Mouse (Mus musculus) heart, adult 2 months (tissue): ENCODE results near the gene AW549877.
A peak's percentile ranks its signal among the peaks of the same experiment; 100 is the strongest.

Source experiments
- CTCF ChIP-seq: fragments of 200-600 bp; IDR thresholded peaks from 2 replicates; pipeline ENCODE4 v1.8.1; 2022; ENCODE audit warnings: antibody characterized with exemption, mild to moderate bottlenecking, moderate library complexity
- EP300 ChIP-seq: fragments of 200-500 bp; IDR thresholded peaks from 2 replicates; pipeline ENCODE4 v1.6.1; 2011; ENCODE audit warnings: low read depth, low read length, control low read depth; ENCODE audit not compliant: insufficient read depth
- POLR2A ChIP-seq: fragments of 200-500 bp; IDR thresholded peaks from 2 replicates; pipeline ENCODE4 v1.6.1; 2011; ENCODE audit warnings: mild to moderate bottlenecking, low read depth, low read length, control low read depth; ENCODE audit not compliant: insufficient read depth

- peak; percentile 56 for TF ChIP-seq CTCF
- no peak for TF ChIP-seq POLR2A
- no peak for TF ChIP-seq EP300
Observed at GRCm38 (mm10) chr15:3938132-3938531, 57.4 kb downstream of the AW549877 start.
